Mouse (Mus musculus) limb, embryonic 11.5 days (tissue): ENCODE results near the gene Ppdpf. TPM values are rescaled to one million over a fixed set of nuclear protein-coding genes. Genes with fewer than 3 reads are reported as not detected.

Experiments used
- ATAC-seq: fragments of 200-750 bp; cut with Nextera tagmentation; 2 replicates; pipeline ENCODE4 v1.8.0; 2017; ENCODE audit warnings: low read depth; ENCODE audit not compliant: insufficient number of reproducible peaks, low FRiP score, low TSS enrichment
- DNase-seq: peaks from one replicate; pipeline ENCODE4 v3.0.0-alpha.2; 2015; ENCODE audit warnings: low spot score
- H3K27ac ChIP-seq: fragments of 300-500 bp; sonication (generic); replicated peaks from 2 replicates; pipeline ENCODE4 v1.5.1; 2014; ENCODE audit warnings: low read depth, mild to moderate bottlenecking, low read length
- H3K27me3 ChIP-seq: fragments of 300-500 bp; sonication (generic); 2 replicates; pipeline ENCODE4 v1.6.1; 2014; ENCODE audit warnings: mild to moderate bottlenecking, low read length, mixed read lengths; ENCODE audit not compliant: control insufficient read depth, insufficient read depth
- H3K36me3 ChIP-seq: fragments of 300-500 bp; sonication (generic); 2 replicates; pipeline ENCODE4 v1.6.1; 2014; ENCODE audit warnings: mild to moderate bottlenecking, low read length, moderate library complexity, mixed read lengths; ENCODE audit not compliant: control insufficient read depth, insufficient read depth
- H3K4me1 ChIP-seq: fragments of 300-500 bp; sonication (generic); 2 replicates; pipeline ENCODE4 v1.6.1; 2014; ENCODE audit warnings: low read length, mixed read lengths; ENCODE audit not compliant: control insufficient read depth, insufficient read depth
- H3K4me2 ChIP-seq: fragments of 300-500 bp; sonication (generic); 2 replicates; pipeline ENCODE4 v1.6.1; 2014; ENCODE audit warnings: low read depth, mild to moderate bottlenecking, moderate library complexity; ENCODE audit not compliant: severe bottlenecking
- H3K4me3 ChIP-seq: fragments of 300-500 bp; sonication (generic); 2 replicates; pipeline ENCODE4 v1.5.1; 2014; ENCODE audit warnings: low read depth, low read length
- H3K9ac ChIP-seq: fragments of 300-500 bp; sonication (generic); 2 replicates; pipeline ENCODE4 v1.6.1; 2014; ENCODE audit warnings: mild to moderate bottlenecking, low read length
- H3K9me3 ChIP-seq: fragments of 300-500 bp; sonication (generic); 2 replicates; pipeline ENCODE4 v1.6.1; 2016; ENCODE audit warnings: low read length; ENCODE audit not compliant: control insufficient read depth
- WGBS: fragments of 180-500 bp; shearing (Covaris S2); extraction: QIAGEN DNeasy Blood & Tissue Kit; methylation state at CpG from one replicate; pipeline ENCODE4 v1.1.7; 2014; 5-methylcytosine and 5-hydroxymethylcytosine counted together
- polyA plus RNA-seq: library from polyadenylated mRNA; unstranded; fragments of >200 nt; fragmentation: Nextera tagmentation; extraction: Ambion mirVana; gene quantifications from 2 replicates; pipeline ENCODE4 v1.2.1, GENCODE M21; 2014

The Ppdpf gene
- polyA plus RNA-seq, 1 experiment from 2014 or later, result 444 TPM

DNA sequence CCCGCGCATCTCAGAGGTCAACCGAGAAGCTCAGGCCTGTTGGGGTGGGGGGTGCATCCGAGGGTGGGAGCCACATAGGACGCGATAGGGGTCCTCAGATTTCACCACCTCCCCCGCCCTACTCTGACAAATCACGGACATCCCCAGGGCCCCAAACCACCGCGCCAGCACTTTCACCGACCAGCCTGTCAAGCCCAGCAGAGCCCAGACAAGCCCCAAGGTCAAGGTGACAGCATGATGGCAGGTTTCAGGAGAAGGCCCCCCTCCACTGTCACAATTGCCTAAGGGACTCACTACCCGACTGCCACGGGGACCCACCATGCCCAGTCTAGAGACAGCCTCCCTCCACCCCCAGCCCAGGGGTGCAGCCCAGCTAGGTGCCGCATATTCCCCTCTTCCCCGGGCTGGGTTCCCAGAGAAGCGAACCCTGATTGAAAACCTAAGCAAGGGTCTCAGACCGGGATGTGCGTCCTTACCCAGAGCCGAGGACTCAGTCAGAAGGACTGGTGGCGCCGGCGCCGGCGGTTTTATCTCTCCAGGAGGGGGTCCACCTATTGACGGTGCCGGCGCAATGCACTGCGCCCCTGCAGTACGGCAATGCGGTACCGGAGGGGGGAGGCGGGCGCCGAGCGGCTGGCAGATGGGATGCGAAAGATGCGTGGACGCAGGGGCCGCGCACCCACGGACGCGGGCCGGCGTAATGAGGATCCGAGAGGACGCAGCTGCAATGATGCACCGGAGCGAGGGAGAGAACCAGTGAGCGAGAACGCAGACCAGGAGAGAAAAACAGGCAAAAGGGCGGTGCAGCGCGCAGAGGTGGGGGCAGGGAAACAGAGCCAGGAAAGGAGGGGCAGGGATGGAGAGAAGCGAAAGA lies 30.6 kb upstream of the Ppdpf start, which contains the start of gene Eef1a2:
Eef1a2 (minus strand) TSS at position 767 of the 874 bp plus-strand sequence.
- Histone ChIP-seq H3K4me1 (0 out of 2 replicates have a peak, but pooled peaks cover 3% of the 10 kb centered on the region), H3K27ac (no peak within 1 kb of the TSS), H3K27me3 (peaks cover 40% of the 10 kb centered on the region), H3K36me3 (no peaks in the 10 kb centered on the region), H3K9me3 (no peaks in the 10 kb centered on the region), H3K9ac (no peak within 1 kb of the TSS), H3K4me3 (peak within 1 kb of the TSS; percentile 24), H3K4me2 (peak within 1 kb of the TSS; percentile 48)
- 3% methylated on average over 55 of the region's 55 CpGs for WGBS
- DNase-seq, result no peak
- no peak for ATAC-seq

DNA sequence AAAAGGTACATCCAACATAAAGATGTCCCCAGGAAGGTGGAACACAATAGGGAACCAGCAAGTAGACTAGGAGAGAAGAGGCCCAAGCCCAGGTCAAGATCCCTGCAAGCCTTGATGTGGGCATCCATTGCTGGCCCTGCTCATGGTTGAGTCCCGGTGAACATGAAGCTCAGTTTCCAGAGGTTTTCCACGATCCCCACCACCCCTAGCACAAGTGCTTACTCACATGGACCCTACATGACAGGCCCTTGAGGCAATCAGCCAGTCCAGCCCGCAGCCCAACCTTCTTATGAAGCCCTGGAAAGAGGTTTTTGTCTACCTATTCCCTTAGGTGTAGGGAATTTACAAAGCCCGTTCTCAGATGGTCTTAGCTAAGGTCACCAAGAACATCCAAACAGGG lies 29.9 kb upstream of the Ppdpf start:
- Histone ChIP-seq H3K36me3 (no peaks in the 10 kb centered on the region), H3K4me1 (0 out of 2 replicates have a peak, but pooled peaks cover 3% of the 10 kb centered on the region), H3K4me3 (no peak overlapping the region), H3K9me3 (no peaks in the 10 kb centered on the region), H3K9ac (no peak overlapping the region), H3K4me2 (no peak overlapping the region), H3K27ac (no peak overlapping the region), H3K27me3 (peaks cover 40% of the 10 kb centered on the region)
- 75% methylated on average over 4 of the region's 4 CpGs for WGBS
- ATAC-seq (no peak), DNase-seq (no peak)

DNA sequence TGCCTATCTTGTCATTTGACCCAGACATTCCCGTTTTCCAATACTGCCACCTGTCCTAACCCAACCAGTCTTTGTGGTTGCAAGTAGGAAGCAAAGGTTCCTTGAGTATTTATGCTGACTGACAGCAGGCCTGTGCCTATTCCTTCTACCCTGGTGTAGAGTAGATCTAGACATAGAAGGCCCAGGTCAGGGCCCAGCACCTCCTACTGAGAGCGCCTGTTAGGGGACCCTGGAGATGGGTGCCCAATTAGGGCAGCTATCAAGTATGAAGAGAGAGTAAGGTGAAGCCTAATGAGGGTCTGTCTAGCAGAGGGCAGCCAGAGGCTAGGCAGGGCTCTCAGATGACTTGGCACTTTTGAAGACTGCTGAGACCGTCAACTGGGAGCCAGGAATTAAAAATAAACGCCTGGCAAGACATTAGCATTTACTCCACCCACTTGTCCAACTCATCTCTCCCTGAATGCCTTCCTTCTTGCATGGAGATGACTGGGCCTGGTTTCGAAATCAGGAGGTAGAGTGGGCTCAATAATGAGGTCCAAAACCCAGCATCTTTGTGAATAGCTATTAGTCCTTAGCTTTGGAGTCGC lies 29.2 kb upstream of the Ppdpf start:
- H3K4me3 ChIP-seq, result no peak overlapping the region
- no peaks in the 10 kb centered on the region for H3K9me3 ChIP-seq
- peaks cover 40% of the 10 kb centered on the region for H3K27me3 ChIP-seq
- H3K36me3 ChIP-seq, result no peaks in the 10 kb centered on the region
- H3K4me1 ChIP-seq, result 0 out of 2 replicates have a peak, but pooled peaks cover 3% of the 10 kb centered on the region
- DNase-seq (no peak), ATAC-seq (no peak)
- WGBS, result 81% methylated on average over 6 of the region's 6 CpGs
- no peak overlapping the region for H3K27ac ChIP-seq
- no peak overlapping the region for H3K4me2 ChIP-seq
- no peak overlapping the region for H3K9ac ChIP-seq

DNA sequence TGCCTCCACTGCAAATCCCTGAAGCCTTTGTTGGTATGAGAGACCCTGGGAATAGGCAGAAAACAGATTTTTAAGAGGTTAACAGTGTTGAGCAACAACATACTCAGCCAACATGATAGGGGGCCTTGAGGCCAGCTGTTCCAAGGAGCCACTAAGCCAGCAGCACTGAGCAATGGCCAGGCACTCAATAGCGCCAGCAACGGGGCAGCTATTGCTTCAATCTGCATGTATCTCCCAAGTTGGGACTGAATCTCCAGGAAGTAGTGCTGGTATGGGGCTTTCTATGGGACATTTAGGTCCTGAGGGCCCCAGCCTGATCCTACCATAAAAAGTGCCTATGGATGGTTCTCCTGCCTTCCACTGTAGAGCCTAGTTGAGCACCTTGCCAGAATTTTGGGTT lies 28.6 kb upstream of the Ppdpf start:
- DNase-seq, result no peak
- H3K36me3 ChIP-seq, result no peaks in the 10 kb centered on the region
- H3K4me1 ChIP-seq, result 0 out of 2 replicates have a peak, but pooled peaks cover 3% of the 10 kb centered on the region
- no peak overlapping the region for H3K27ac ChIP-seq
- WGBS, result 89% methylated on average over 2 of the region's 2 CpGs
- no peaks in the 10 kb centered on the region for H3K9me3 ChIP-seq
- no peak for ATAC-seq
- H3K4me3 ChIP-seq, result no peak overlapping the region
- H3K27me3 ChIP-seq, result peaks cover 40% of the 10 kb centered on the region
- H3K9ac ChIP-seq, result no peak overlapping the region
- no peak overlapping the region for H3K4me2 ChIP-seq

DNA sequence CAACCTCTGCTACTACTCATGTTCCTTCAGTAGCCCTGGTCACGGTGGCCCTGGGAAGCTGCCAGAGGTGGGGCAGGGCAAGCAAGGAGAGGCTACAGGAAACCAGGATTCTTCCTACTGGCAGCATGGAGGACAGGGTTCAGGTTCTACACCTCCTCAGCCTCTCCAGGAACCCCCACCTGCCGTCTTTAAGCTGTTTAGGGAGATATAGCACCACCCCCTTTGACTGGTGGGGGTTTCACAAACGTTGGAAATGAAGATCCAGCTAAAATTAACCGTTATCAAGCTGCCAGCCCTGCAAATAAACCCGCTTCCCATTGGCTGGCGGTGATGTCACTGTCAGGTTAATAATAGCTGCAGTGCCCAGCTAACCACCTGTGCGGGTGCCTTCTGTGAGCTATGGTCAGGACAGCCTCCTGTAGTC lies 27.9 kb upstream of the Ppdpf start:
- WGBS, result 58% methylated on average over 7 of the region's 7 CpGs
- no peak overlapping the region for H3K4me2 ChIP-seq
- no peak overlapping the region for H3K27ac ChIP-seq
- no peaks in the 10 kb centered on the region for H3K9me3 ChIP-seq
- H3K9ac ChIP-seq, result no peak overlapping the region
- ATAC-seq (no peak), DNase-seq (no peak)
- 0 out of 2 replicates have a peak, but pooled peaks cover 3% of the 10 kb centered on the region for H3K4me1 ChIP-seq
- peaks cover 40% of the 10 kb centered on the region for H3K27me3 ChIP-seq
- H3K36me3 ChIP-seq, result no peaks in the 10 kb centered on the region
- H3K4me3 ChIP-seq, result no peak overlapping the region

DNA sequence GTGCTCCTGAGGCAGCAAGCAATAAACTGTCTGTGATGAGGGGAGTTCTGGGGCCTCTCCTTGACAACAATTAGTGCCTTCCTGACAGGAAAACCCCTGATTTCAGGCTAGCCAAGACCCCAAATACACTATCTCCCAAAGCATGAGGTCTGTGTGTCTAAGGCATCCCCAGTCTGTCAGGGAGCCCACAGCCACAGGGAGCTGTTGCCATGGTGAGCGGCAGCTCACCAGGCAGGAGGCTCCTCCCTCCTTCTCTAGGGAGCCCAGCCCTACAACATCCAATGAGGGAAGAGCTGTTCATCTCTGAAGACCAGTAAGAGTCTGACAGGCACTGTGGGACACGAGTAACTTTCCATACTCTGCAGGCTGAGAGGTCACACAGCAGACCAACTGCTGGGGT lies 27.3 kb upstream of the Ppdpf start:
- 0% methylated on average over 2 of the region's 2 CpGs for WGBS
- DNase-seq (no peak), ATAC-seq (no peak)
- 0 out of 2 replicates have a peak, but pooled peaks cover 3% of the 10 kb centered on the region for H3K4me1 ChIP-seq
- peaks cover 37% of the 10 kb centered on the region for H3K27me3 ChIP-seq
- no peaks in the 10 kb centered on the region for H3K36me3 ChIP-seq
- H3K27ac ChIP-seq, result no peak overlapping the region
- H3K4me2 ChIP-seq, result no peak overlapping the region
- no peak overlapping the region for H3K4me3 ChIP-seq
- no peaks in the 10 kb centered on the region for H3K9me3 ChIP-seq
- H3K9ac ChIP-seq, result no peak overlapping the region

DNA sequence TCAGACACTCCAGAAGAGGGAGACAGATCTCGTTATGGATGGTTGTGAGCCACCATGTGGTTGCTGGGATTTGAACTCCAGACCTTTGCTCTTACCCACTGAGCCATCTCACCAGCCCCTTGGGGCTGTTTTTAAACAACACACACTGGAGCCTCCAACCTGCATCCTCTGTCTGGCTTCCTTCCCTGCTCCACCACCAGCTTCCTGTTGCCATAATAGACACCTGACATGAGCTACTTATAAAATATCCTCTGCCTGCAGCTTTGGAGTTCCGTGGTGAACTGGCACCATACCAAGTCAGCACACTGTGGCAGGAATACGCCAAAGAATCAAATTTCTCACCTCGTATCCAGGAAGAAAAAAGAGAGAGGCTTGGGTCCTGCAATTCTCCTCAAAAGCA lies 26.2 kb upstream of the Ppdpf start:
- Histone ChIP-seq H3K27me3 (peaks cover 28% of the 10 kb centered on the region), H3K9ac (no peak overlapping the region), H3K4me1 (0 out of 2 replicates have a peak, but pooled peaks cover 3% of the 10 kb centered on the region), H3K4me2 (no peak overlapping the region), H3K9me3 (no peaks in the 10 kb centered on the region), H3K36me3 (no peaks in the 10 kb centered on the region), H3K4me3 (no peak overlapping the region), H3K27ac (no peak overlapping the region)
- ATAC-seq (no peak), DNase-seq (no peak)
- 76% methylated on average over 4 of the region's 4 CpGs for WGBS

DNA sequence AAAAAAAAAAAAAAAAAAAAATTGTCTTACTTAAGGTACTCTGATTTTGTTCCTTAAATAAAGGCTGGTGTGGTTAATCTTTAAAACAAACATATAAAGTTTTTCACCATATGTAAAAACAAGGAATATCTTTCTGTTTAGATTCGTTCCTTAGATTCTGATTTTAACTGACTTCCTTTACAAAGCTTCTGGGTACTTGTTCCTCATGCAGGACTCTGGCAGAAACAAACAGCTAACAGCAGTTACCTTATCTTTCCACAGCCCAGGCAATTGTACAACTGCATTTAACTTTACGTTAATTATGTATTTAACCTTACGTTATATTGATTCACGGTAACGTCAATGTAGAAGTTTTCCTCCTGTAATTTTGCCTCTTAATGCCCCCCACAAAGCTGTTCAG lies 20.6 kb upstream of the Ppdpf start:
- no peaks in the 10 kb centered on the region for H3K36me3 ChIP-seq
- no peak overlapping the region for H3K4me2 ChIP-seq
- no peaks in the 10 kb centered on the region for H3K27me3 ChIP-seq
- H3K9ac ChIP-seq, result no peak overlapping the region
- H3K27ac ChIP-seq, result no peak overlapping the region
- H3K4me1 ChIP-seq, result no peaks in the 10 kb centered on the region
- WGBS, result 87% methylated on average over 5 of the region's 5 CpGs
- no peak overlapping the region for H3K4me3 ChIP-seq
- DNase-seq (no peak), ATAC-seq (no peak)
- H3K9me3 ChIP-seq, result no peaks in the 10 kb centered on the region
